Mouse (Mus musculus) testis, adult 2 months (tissue): Measurements from ENCODE around the gene Ddn. TPM values are rescaled to one million over a fixed set of nuclear protein-coding genes. Genes with fewer than 3 reads are reported as not detected.

Source experiments
- H3K27ac ChIP-seq: fragments of 200-500 bp; 2 replicates; pipeline ENCODE4 v1.5.1; 2012; ENCODE audit warnings: low read depth, low read length; ENCODE audit not compliant: control insufficient read depth, insufficient read depth
- H3K27me3 ChIP-seq: fragments of 200-500 bp; 2 replicates; pipeline ENCODE4 v1.6.1; 2012; ENCODE audit warnings: mild to moderate bottlenecking, low read length, moderate library complexity; ENCODE audit not compliant: control insufficient read depth, insufficient read depth
- H3K36me3 ChIP-seq: fragments of 200-500 bp; 2 replicates; pipeline ENCODE4 v1.6.1; 2012; ENCODE audit warnings: mild to moderate bottlenecking, low read length; ENCODE audit not compliant: control insufficient read depth, insufficient read depth
- H3K4me1 ChIP-seq: fragments of 200-500 bp; 2 replicates; pipeline ENCODE4 v1.6.1; 2012; ENCODE audit warnings: low read length; ENCODE audit not compliant: control insufficient read depth, insufficient read depth
- H3K4me3 ChIP-seq: fragments of 200-500 bp; 2 replicates; pipeline ENCODE4 v1.5.1; 2012; ENCODE audit warnings: low read depth, mild to moderate bottlenecking, low read length, moderate library complexity, mixed read lengths; ENCODE audit not compliant: control insufficient read depth
- CTCF ChIP-seq: fragments of 200-500 bp; IDR thresholded peaks from 2 replicates; pipeline ENCODE4 v1.5.1; 2012; ENCODE audit warnings: low read depth, mild to moderate bottlenecking, inconsistent platforms, low read length, moderate library complexity; ENCODE audit not compliant: control insufficient read depth, insufficient read depth, insufficient replicate concordance
- POLR2A ChIP-seq: fragments of 200-500 bp; IDR thresholded peaks from 2 replicates; pipeline ENCODE4 v1.6.1; 2012; ENCODE audit warnings: low read depth, mild to moderate bottlenecking, inconsistent platforms, low read length, moderate library complexity; ENCODE audit not compliant: control insufficient read depth
- polyA plus RNA-seq: library from polyadenylated mRNA; depleted of rRNA; stranded (reverse); fragments of >200 nt; gene quantifications from 2 replicates; pipeline ENCODE4 v1.2.3, GENCODE M21; 2012

The Ddn gene
- polyA plus RNA-seq, 1 experiment, result 0.02 TPM

GRCm38 (mm10) chr15:98772511-98773211 is 36.6 kb downstream of the Ddn start:
- peak overlapping the region; percentile 86 for H3K27ac ChIP-seq
- peaks cover 32% of the 10 kb centered on the region for H3K4me1 ChIP-seq
- peak overlapping the region; percentile 70 for H3K4me3 ChIP-seq
- H3K27me3 ChIP-seq, result peaks cover 2% of the 10 kb centered on the region
- H3K36me3 ChIP-seq, result no peaks in the 10 kb centered on the region
- TF ChIP-seq POLR2A (no peak; the same call in 1 of the 2 replicates), CTCF (no peak)

GRCm38 (mm10) chr15:98771813-98772425 is 37.4 kb downstream of the Ddn start:
- Histone ChIP-seq H3K4me3 (peak overlapping the region; percentile 70), H3K27me3 (no peaks in the 10 kb centered on the region; the same call in 1 of the 2 replicates), H3K36me3 (no peaks in the 10 kb centered on the region), H3K4me1 (peaks cover 25% of the 10 kb centered on the region), H3K27ac (peak overlapping the region; percentile 58; the same call in 1 of the 2 replicates)
- TF ChIP-seq POLR2A (no peak), CTCF (no peak)

GRCm38 (mm10) chr15:98768259-98768658 is 41.0 kb downstream of the Ddn start:
- Histone ChIP-seq H3K27ac (no peak overlapping the region), H3K36me3 (no peaks in the 10 kb centered on the region), H3K4me3 (no peak overlapping the region), H3K4me1 (peaks cover 9% of the 10 kb centered on the region), H3K27me3 (no peaks in the 10 kb centered on the region)
- TF ChIP-seq POLR2A, result no peak
- TF ChIP-seq CTCF, result no peak

- no peaks in the 10 kb centered on the region for H3K36me3 ChIP-seq
- peaks cover 3% of the 10 kb centered on the region for H3K4me1 ChIP-seq
- H3K4me3 ChIP-seq, result no peak overlapping the region
- TF ChIP-seq POLR2A (no peak), CTCF (no peak)
- no peaks in the 10 kb centered on the region for H3K27me3 ChIP-seq
- no peak overlapping the region for H3K27ac ChIP-seq
Observed at GRCm38 (mm10) chr15:98765929-98766328, 43.4 kb downstream of the Ddn start.

- peak; percentile 95 for TF ChIP-seq POLR2A
- TF ChIP-seq CTCF, result no peak
- peaks cover 3% of the 10 kb centered on the region for H3K4me1 ChIP-seq
- peak within 1 kb of the TSS; percentile 87 for H3K4me3 ChIP-seq
- peak within 1 kb of the TSS; percentile 68 for H3K27ac ChIP-seq
- H3K27me3 ChIP-seq, result no peaks in the 10 kb centered on the region
- H3K36me3 ChIP-seq, result no peaks in the 10 kb centered on the region
Observed at GRCm38 (mm10) chr15:98762670-98763529, 46.4 kb downstream of the Ddn start, which contains the start of gene Arf3. Gene Arf3, minus strand, starts transcription at chr15:98763214.

- H3K4me1 ChIP-seq, result peaks cover 3% of the 10 kb centered on the region
Observed at GRCm38 (mm10) chr15:98762201-98762621, 47.1 kb downstream of the Ddn start.

More at GRCm38 (mm10) chr15:98762201-98762621, 47.1 kb downstream of the Ddn start:
- Histone ChIP-seq H3K27me3 (no peaks in the 10 kb centered on the region), H3K27ac (peak overlapping the region; percentile 2; the same call in 1 of the 2 replicates), H3K36me3 (no peaks in the 10 kb centered on the region), H3K4me3 (peak overlapping the region; percentile 87)
- TF ChIP-seq POLR2A (no peak), CTCF (no peak)
